ENCODE assay signal across 8 mouse cellular contexts in the genomic region with DNA sequence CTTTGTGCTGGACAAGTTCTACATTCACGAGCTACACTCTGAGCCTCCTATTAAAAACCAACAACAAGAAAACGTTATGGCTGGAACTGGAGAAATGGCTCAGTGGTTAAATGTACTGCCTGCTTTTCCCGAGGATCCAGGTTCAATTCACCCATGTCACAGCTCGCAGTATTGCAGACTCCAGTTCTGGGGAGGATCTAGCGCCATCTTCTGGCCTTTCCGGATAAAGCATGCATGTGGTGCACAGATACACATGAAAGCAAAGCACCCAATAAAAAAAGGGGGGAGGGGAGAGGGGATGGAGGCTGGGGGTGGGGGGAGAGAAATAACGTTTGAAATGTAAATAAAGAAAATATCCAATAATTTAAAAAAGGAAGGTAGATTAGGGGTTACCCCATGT. TPM values are rescaled to one million over a fixed set of nuclear protein-coding genes. Genes with fewer than 3 reads are reported as not detected.
DNase-seq lines count a peak whose midpoint lies in the region; ATAC-seq lines count a peak whose summit lies in the region.

No protein-coding gene starts in this region.

- H3K4me2 ChIP-seq in hindbrain, embryonic 14.5 days (replicated peaks) = no peak overlapping the region
- H3K4me2 ChIP-seq in hindbrain, embryonic 12.5 days (replicated peaks) = no peak overlapping the region

- H3K27ac ChIP-seq in hindbrain, embryonic 14.5 days = no peak overlapping the region
- no peak overlapping the region for H3K27ac ChIP-seq in hindbrain, embryonic 12.5 days
- no peak overlapping the region for H3K27ac ChIP-seq in embryonic facial prominence, embryonic 10.5 days (replicated peaks)

- no peaks in the 10 kb centered on the region for H3K36me3 ChIP-seq in hindbrain, embryonic 14.5 days (replicated peaks; ENCODE audit: control insufficient read depth, insufficient read depth)
- no peaks in the 10 kb centered on the region for H3K36me3 ChIP-seq in hindbrain, embryonic 12.5 days
- H3K36me3 ChIP-seq in embryonic facial prominence, embryonic 10.5 days (replicated peaks) = no peaks in the 10 kb centered on the region

- WGBS in hindbrain, embryonic 14.5 days = 13% methylated on average over 7 of the region's 7 CpGs
- WGBS in hindbrain, embryonic 12.5 days = 16% methylated on average over 7 of the region's 7 CpGs
- WGBS in embryonic facial prominence, embryonic 10.5 days = 15% methylated on average over 7 of the region's 7 CpGs

- no peak overlapping the region for H3K4me3 ChIP-seq in hindbrain, embryonic 14.5 days (replicated peaks; ENCODE audit: low read length)
- no peak overlapping the region for H3K4me3 ChIP-seq in hindbrain, embryonic 12.5 days
- no peak overlapping the region for H3K4me3 ChIP-seq in embryonic facial prominence, embryonic 10.5 days

- ATAC-seq in hindbrain, embryonic 14.5 days (ENCODE audit: low FRiP score) = no peak
- ATAC-seq in hindbrain, embryonic 12.5 days (ENCODE audit: low FRiP score) = no peak
- no peak for ATAC-seq in erythroid progenitor cell, adult 5-6 weeks (replicated peaks; ENCODE audit: low FRiP score, poor library complexity, severe bottlenecking)

- H3K4me1 ChIP-seq in hindbrain, embryonic 14.5 days (replicated peaks; ENCODE audit: control insufficient read depth, insufficient read depth, low read length) = no peaks in the 10 kb centered on the region
- H3K4me1 ChIP-seq in hindbrain, embryonic 12.5 days = no peaks in the 10 kb centered on the region
- H3K4me1 ChIP-seq in embryonic facial prominence, embryonic 10.5 days = no peaks in the 10 kb centered on the region

- no peaks in the 10 kb centered on the region for H3K9me3 ChIP-seq in hindbrain, embryonic 14.5 days (ENCODE audit: control insufficient read depth, low read length)
- H3K9me3 ChIP-seq in hindbrain, embryonic 12.5 days (replicated peaks) = no peaks in the 10 kb centered on the region
- no peaks in the 10 kb centered on the region for H3K9me3 ChIP-seq in embryonic facial prominence, embryonic 10.5 days

- no peaks in the 10 kb centered on the region for H3K27me3 ChIP-seq in hindbrain, embryonic 14.5 days (ENCODE audit: control insufficient read depth, insufficient read depth, low read length)
- H3K27me3 ChIP-seq in hindbrain, embryonic 12.5 days = no peaks in the 10 kb centered on the region
- H3K27me3 ChIP-seq in embryonic facial prominence, embryonic 10.5 days (replicated peaks; ENCODE audit: low read depth, poor library complexity, severe bottlenecking) = no peaks in the 10 kb centered on the region

- intact Hi-C loops in left cerebral cortex, postnatal 10 days (cut with DNase I) = no loop called here

- DNase-seq in hindbrain, embryonic 14.5 days (ENCODE audit: low spot score) = peak; percentile 71
- peak; percentile 5 to 35 for DNase-seq in CD8-positive naive resting alpha-beta T cell, adult 2 months (ENCODE audit: low read depth in 2 of 2, low spot score in 2 of 2)
- peak; percentile 61 for DNase-seq in adrenal gland, adult 2 months
- DNase-seq in embryonic facial prominence, embryonic 10.5 days (ENCODE audit: low spot score) = peak; percentile 82
- peak; percentile 44 to 65 for DNase-seq in left cerebral cortex, postnatal 10 days (ENCODE audit: extremely low spot score in 1 of 2, low spot score in 2 of 2)
- peak; percentile 18 to 36 for DNase-seq in natural killer cell, adult 2 months (ENCODE audit: low spot score in 2 of 2)

- H3K9ac ChIP-seq in hindbrain, embryonic 14.5 days = no peak overlapping the region
- no peak overlapping the region for H3K9ac ChIP-seq in hindbrain, embryonic 12.5 days

RNA-seq across cellular contexts. Expression of gene Ptprf, which starts 45.5 kb away (rescaled TPM):
- polyA plus RNA-seq in hindbrain, embryonic 14.5 days (2014; fragmentation: Nextera tagmentation; extraction: Ambion mirVana) = 67.1 and 68.2 TPM in 2 replicates
- polyA plus RNA-seq in hindbrain, embryonic 12.5 days (2016; fragmentation: Nextera tagmentation; extraction: Ambion mirVana) = 131 and 137 TPM in 2 replicates
- 10 to 100 TPM; 34.9 to 87.8 TPM for total RNA-seq in adrenal gland, adult 2 months (2021)
- polyA plus RNA-seq in adrenal gland, adult 2 months (2012; rRNA removed) = 43.2 and 43.3 TPM in 2 replicates
- polyA plus RNA-seq in embryonic facial prominence, embryonic 10.5 days (2016; fragmentation: Nextera tagmentation; extraction: Ambion mirVana) = 88.2 and 95.5 TPM in 2 replicates
- 100 to 1,000 TPM; 176 to 196 TPM for total RNA-seq in left cerebral cortex, postnatal 10 days (2021)
- 0.84 TPM in 1 of 2 replicates, not detected in the other for total RNA-seq in erythroid progenitor cell, adult 5-6 weeks (2015; ENCODE audit: low replicate concordance)
- total RNA-seq in erythroid progenitor cell, adult 5-6 weeks (2017; ENCODE audit: low replicate concordance) = 0.13 TPM in 1 of 2 replicates, not detected in the other

Comparison
In these comparisons a context has a peak if more than half of its experiments do, and no peak if none do; other contexts are left out.
1. DNase-seq: peak in every context shown above with its lines; median percentile 82 in embryonic facial prominence, embryonic 10.5 days; 71 in hindbrain, embryonic 14.5 days; 61 in adrenal gland, adult 2 months; 54 in left cerebral cortex, postnatal 10 days; 27 in natural killer cell, adult 2 months; 20 in CD8-positive naive resting alpha-beta T cell, adult 2 months.